Mouse (Mus musculus): Measurements from ENCODE around the gene Col6a1.

DNA sequence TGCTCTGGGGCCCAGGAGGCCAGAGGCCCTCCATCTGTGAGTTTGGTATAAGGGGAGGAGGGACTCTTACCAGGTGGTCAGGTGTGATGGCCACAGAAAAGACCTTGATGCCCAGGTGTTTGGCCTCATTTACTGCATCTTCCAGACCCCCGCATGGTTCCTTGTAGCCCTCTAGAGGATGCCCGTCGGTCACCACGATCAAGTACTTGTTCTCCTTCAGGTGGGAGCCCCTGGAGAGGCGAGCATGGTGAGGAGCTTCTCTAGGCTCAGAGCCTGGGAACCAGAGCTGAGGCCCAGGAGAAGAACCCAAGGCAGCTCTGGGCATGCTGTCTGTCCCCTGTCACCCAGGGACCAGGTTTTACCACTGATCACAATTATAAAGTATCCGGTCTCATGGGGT, 4.2 kb downstream of the Col6a1 start:
- no peak for TF ChIP-seq POLR2A (IDR thresholded peaks at IDR 0.05; ENCODE audit: control insufficient read depth, low read depth, low read length)
- no peak for TF ChIP-seq CTCF (IDR thresholded peaks at IDR 0.05; ENCODE audit: control insufficient read depth, insufficient read depth, insufficient replicate concordance, low read depth, low read length)
